Mouse (Mus musculus) layer of hippocampus, adult 2 months (tissue): ENCODE measurements around the gene Mterf2. TPM values are rescaled to one million over a fixed set of nuclear protein-coding genes. Genes with fewer than 3 reads are reported as not detected.
A peak's percentile ranks its signal among the peaks of the same experiment; 100 is the strongest.

Experiments
- DNase-seq, 2 experiments: peaks; one replicate each; pipeline ENCODE4 v3.0.0; 2022; ENCODE audit warnings: low spot score in 2 of 2
- H3K27ac ChIP-seq: fragments of 200-600 bp; 2 replicates; pipeline ENCODE4 v1.8.1; 2022
- H3K4me3 ChIP-seq: fragments of 200-600 bp; 2 replicates; pipeline ENCODE4 v1.8.1; 2022; ENCODE audit warnings: mild to moderate bottlenecking
- CTCF ChIP-seq: fragments of 200-600 bp; conservative IDR thresholded peaks from 2 replicates; pipeline ENCODE4 v1.8.1; 2022; ENCODE audit warnings: antibody characterized with exemption, mild to moderate bottlenecking, moderate library complexity
- total RNA-seq, 2 experiments: library from RNA; stranded (reverse); gene quantifications; 2 replicates each; pipeline ENCODE4 v1.2.3; 2021

The Mterf2 gene
- total RNA-seq, 2 experiments from 2014 or later = 18.9 to 22.8 TPM

- Histone ChIP-seq H3K27ac (peak overlapping the region; percentile 49), H3K4me3 (peak overlapping the region; percentile 92)
- DNase-seq = no peak
- no peak for TF ChIP-seq CTCF
Observed at GRCm38 (mm10) chr10:85128453-85128852, 626 bp upstream of the Mterf2 start.

- no peak for DNase-seq
- Histone ChIP-seq H3K27ac (no peak overlapping the region), H3K4me3 (no peak overlapping the region)
- TF ChIP-seq CTCF = no peak
Observed at GRCm38 (mm10) chr10:85125184-85125583, 2.6 kb downstream of the Mterf2 start.

- TF ChIP-seq CTCF = no peak
- no peak overlapping the region for H3K27ac ChIP-seq
- DNase-seq = no peak
- no peak overlapping the region for H3K4me3 ChIP-seq
Observed at GRCm38 (mm10) chr10:85114409-85114808, 13.4 kb downstream of the Mterf2 start.

- peak overlapping the region; percentile 94 for H3K27ac ChIP-seq
- peak in 1 of 2 experiments; percentile 21 for DNase-seq
- no peak for TF ChIP-seq CTCF
Observed at GRCm38 (mm10) chr10:85103085-85103885, 24.5 kb downstream of the Mterf2 start.

GRCm38 (mm10) chr10:85102247-85103084 lies 25.4 kb downstream of the Mterf2 start, which contains the start of the genes Fhl4 and Tmem263:
Fhl4 (minus strand) TSS chr10:85102495.
Tmem263 (plus strand) TSS chr10:85102627.
- peak within 1 kb of the TSS; percentile 94 for H3K27ac ChIP-seq
- no peak for TF ChIP-seq CTCF

More at GRCm38 (mm10) chr10:85103085-85103885, 24.5 kb downstream of the Mterf2 start:
- peak overlapping the region; percentile 95 for H3K4me3 ChIP-seq

GRCm38 (mm10) chr10:85101841-85102240 lies 26.0 kb downstream of the Mterf2 start:
- no peak for TF ChIP-seq CTCF
- peak overlapping the region; percentile 94 for H3K27ac ChIP-seq
- no peak for DNase-seq
- peak overlapping the region; percentile 95 for H3K4me3 ChIP-seq

More at GRCm38 (mm10) chr10:85102247-85103084, 25.4 kb downstream of the Mterf2 start, which contains the start of the genes Fhl4 and Tmem263:
- DNase-seq = peak; percentile 52 to 66
- peak within 1 kb of the TSS; percentile 95 for H3K4me3 ChIP-seq

GRCm38 (mm10) chr10:85071605-85072152 lies 56.1 kb downstream of the Mterf2 start:
- no peak for DNase-seq
- Histone ChIP-seq H3K4me3 (no peak overlapping the region), H3K27ac (no peak overlapping the region)
- TF ChIP-seq CTCF = no peak

Other genes with a start within 250 kb of the Mterf2 start
- 10 to 100 TPM; 40.9 to 42.2 TPM for gene Ric8b, start 210.4 kb downstream of the Mterf2 start, total RNA-seq
- under 1 TPM; 0.87 to 0.98 TPM for gene Fhl4, start 25.5 kb downstream of the Mterf2 start, total RNA-seq
- 10 to 100 TPM; 27.8 to 30.1 TPM for gene Tmem263, start 25.4 kb downstream of the Mterf2 start, total RNA-seq
- gene Cry1, start 57.0 kb upstream of the Mterf2 start, total RNA-seq = 10 to 100 TPM; 12.7 to 12.9 TPM